Comparison of ENCODE assay signal across 8 mouse cellular contexts in the genomic region with DNA sequence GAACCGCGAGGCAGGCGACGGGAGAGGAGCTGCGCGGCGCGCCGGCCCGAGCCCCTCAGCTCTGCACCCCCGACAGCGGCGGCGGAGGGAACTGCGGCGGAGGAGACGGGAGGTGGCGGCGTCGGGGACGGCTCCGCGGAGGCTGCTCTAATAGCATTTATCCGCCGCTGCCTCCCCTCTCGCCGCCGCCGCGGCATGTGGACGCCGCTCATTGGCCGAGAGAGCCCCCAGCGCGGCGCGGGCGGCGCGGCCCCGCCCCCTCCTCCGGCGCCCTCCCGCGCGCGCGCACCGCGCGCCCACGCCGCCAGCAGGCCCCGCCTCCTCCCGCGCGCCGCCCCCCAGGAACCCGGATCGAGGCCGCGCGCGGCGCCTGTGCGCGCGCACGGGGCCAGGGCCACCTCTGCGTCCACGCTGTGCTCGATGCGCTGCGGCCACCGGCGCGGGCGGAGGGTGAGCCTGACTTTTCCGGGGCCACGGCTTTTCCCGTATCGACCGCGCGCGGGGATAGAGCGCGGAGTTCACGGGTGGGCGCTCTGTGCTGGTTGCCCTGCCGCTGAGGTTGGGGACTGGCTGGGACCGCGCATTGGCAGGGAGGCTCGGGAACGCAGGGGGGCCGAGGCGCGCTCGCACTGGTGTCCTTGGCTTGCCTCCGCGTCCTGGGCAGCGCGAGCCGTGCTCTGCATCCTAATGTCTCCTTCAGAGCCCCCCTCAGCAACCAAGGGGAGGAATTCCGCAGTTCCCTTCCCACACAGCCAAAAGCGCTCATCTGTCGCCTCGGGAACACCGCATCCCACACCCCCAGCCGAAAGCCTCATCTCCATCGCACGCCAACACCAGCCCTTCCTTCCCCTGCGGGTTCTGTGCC. TPM values are rescaled to one million over a fixed set of nuclear protein-coding genes. Genes with fewer than 3 reads are reported as not detected.
DNase-seq lines count a peak whose midpoint lies in the region; ATAC-seq and TF ChIP-seq lines count a peak whose summit lies in the region.

A gene (minus strand): TSS at position 149 of the 865 bp plus-strand sequence.

- TF ChIP-seq EP300 in ES-Bruce4 (IDR thresholded peaks at IDR 0.05; ENCODE audit: insufficient read depth, low read depth, low read length) = no peak

- peak within 1 kb of the TSS; percentile 66 for H3K4me2 ChIP-seq in forebrain, embryonic 15.5 days (replicated peaks)

- 0 out of 2 replicates have a peak, but pooled peaks cover 2% of the 10 kb centered on the region for H3K9me3 ChIP-seq in ES-Bruce4 (replicated peaks; ENCODE audit: control insufficient read depth, insufficient read depth, low read length, poor library complexity, severe bottlenecking)
- no peaks in the 10 kb centered on the region for H3K9me3 ChIP-seq in forebrain, embryonic 15.5 days

- TF ChIP-seq CTCF in ES-Bruce4 (IDR thresholded peaks at IDR 0.05; ENCODE audit: low read depth, low read length) = no peak
- TF ChIP-seq CTCF in lung, adult 2 months (IDR thresholded peaks at IDR 0.05; ENCODE audit: insufficient read depth, low read length) = no peak

- DNase-seq in heart, postnatal 25 days (ENCODE audit: low spot score) = peak; percentile 89
- DNase-seq in layer of hippocampus, adult 18-20 months (ENCODE audit: low spot score in 2 of 2) = peak; percentile 86 to 94
- DNase-seq in lung, adult 2 months = peak; percentile 87
- DNase-seq in thymus, adult 18-20 months = peak; percentile 86 to 87

- WGBS in forebrain, embryonic 15.5 days = under 1% methylated on average over 60 of the region's 113 CpGs
- under 1% methylated on average over 104 of the region's 113 CpGs for WGBS in lung, adult 2 months

- H3K9ac ChIP-seq in ES-Bruce4 (ENCODE audit: low read depth, poor library complexity, severe bottlenecking) = peak within 1 kb of the TSS; percentile 87
- peak within 1 kb of the TSS; percentile 100 for H3K9ac ChIP-seq in forebrain, embryonic 15.5 days (replicated peaks)

- intact Hi-C loops in heart, postnatal 25 days (cut with DNase I) = loop anchor here (5.0 kb wide), 1 partner anchor 275 kb away; a partner anchor contains a TSS

- H3K4me1 ChIP-seq in ES-Bruce4 (ENCODE audit: control insufficient read depth, insufficient read depth, low read length) = peaks cover 3% of the 10 kb centered on the region
- H3K4me1 ChIP-seq in forebrain, embryonic 15.5 days = peaks cover 39% of the 10 kb centered on the region
- peaks cover 10% of the 10 kb centered on the region for H3K4me1 ChIP-seq in lung, adult 2 months (ENCODE audit: control insufficient read depth, insufficient read depth, low read length)

- H3K27ac ChIP-seq in ES-Bruce4 (ENCODE audit: insufficient read depth, low read length) = peak within 1 kb of the TSS; percentile 62
- H3K27ac ChIP-seq in forebrain, embryonic 15.5 days (replicated peaks) = peak within 1 kb of the TSS; percentile 99

- peak; percentile 80 for ATAC-seq in cerebellum, adult (ENCODE audit: insufficient number of reproducible peaks, low FRiP score, low TSS enrichment)
- peak; percentile 93 for ATAC-seq in forebrain, embryonic 15.5 days (replicated peaks)
- peak; percentile 85 for ATAC-seq in neutrophil, adult 5-6 weeks (ENCODE audit: extremely low read depth, insufficient number of reproducible peaks, low FRiP score, poor library complexity, severe bottlenecking)

- H3K27me3 ChIP-seq in ES-Bruce4 (ENCODE audit: control insufficient read depth, insufficient read depth, low read length, poor library complexity, severe bottlenecking) = no peaks in the 10 kb centered on the region
- no peaks in the 10 kb centered on the region for H3K27me3 ChIP-seq in forebrain, embryonic 15.5 days

- peak; percentile 57 for TF ChIP-seq POLR2A in ES-Bruce4 (IDR thresholded peaks at IDR 0.05; ENCODE audit: insufficient read depth, low read length)
- TF ChIP-seq POLR2A in lung, adult 2 months (IDR thresholded peaks at IDR 0.05; ENCODE audit: borderline replicate concordance, extremely low read depth, low read depth, low read length) = peak; percentile 69; the same call in 1 of the 2 replicates

- H3K4me3 ChIP-seq in ES-Bruce4 (ENCODE audit: low read depth, low read length) = peak within 1 kb of the TSS; percentile 93
- peak within 1 kb of the TSS; percentile 100 for H3K4me3 ChIP-seq in forebrain, embryonic 15.5 days
- H3K4me3 ChIP-seq in lung, adult 2 months (replicated peaks; ENCODE audit: extremely low read depth, low read depth, low read length) = peak within 1 kb of the TSS; percentile 96

- peaks cover 23% of the 10 kb centered on the region for H3K36me3 ChIP-seq in ES-Bruce4 (ENCODE audit: control insufficient read depth, insufficient read depth, low read length, poor library complexity, severe bottlenecking)
- peaks cover 3% of the 10 kb centered on the region for H3K36me3 ChIP-seq in forebrain, embryonic 15.5 days

RNA-seq across cellular contexts. Expression of the gene that starts here (rescaled TPM):
- 165 and 177 TPM in 2 replicates for polyA plus RNA-seq in ES-Bruce4 (2011; ENCODE audit: insufficient read depth, insufficient read length, low read depth, missing spikeins)
- 38.5 and 39.1 TPM in 2 replicates for polyA plus RNA-seq in forebrain, embryonic 15.5 days (2015; fragmentation: Nextera tagmentation; extraction: Ambion mirVana)
- total RNA-seq in heart, postnatal 25 days (2021) = over 10,000 TPM; 10,772 to 12,207 TPM
- 100 to 1,000 TPM; 601 to 621 TPM for total RNA-seq in layer of hippocampus, adult 18-20 months (2021)
- polyA plus RNA-seq in lung, adult 2 months (2012; rRNA removed) = 90.8 and 126 TPM in 2 replicates
- total RNA-seq in neutrophil, adult 5-6 weeks (2017) = 43.3 and 54.9 TPM in 2 replicates

Comparison
In these comparisons a context has a peak if more than half of its experiments do, and no peak if none do; other contexts are left out.
1. Peak in every context shown above with its lines: DNase-seq, ATAC-seq, H3K4me3 ChIP-seq and H3K27ac ChIP-seq.
2. RNA of the gene that starts here (total RNA-seq): 10,772 to 12,207 TPM in heart, postnatal 25 days; 601 to 621 TPM in layer of hippocampus, adult 18-20 months and 43.3 to 54.9 TPM in neutrophil, adult 5-6 weeks; every median in the first group is over 10 times any median in the second.